Mouse (Mus musculus): ENCODE results near the gene Pm20d1. TPM values are rescaled to one million over a fixed set of nuclear protein-coding genes. Genes with fewer than 3 reads are reported as not detected.

The Pm20d1 gene
- polyA plus RNA-seq, 1 experiment from 2014 or later: 0.20 TPM

DNA sequence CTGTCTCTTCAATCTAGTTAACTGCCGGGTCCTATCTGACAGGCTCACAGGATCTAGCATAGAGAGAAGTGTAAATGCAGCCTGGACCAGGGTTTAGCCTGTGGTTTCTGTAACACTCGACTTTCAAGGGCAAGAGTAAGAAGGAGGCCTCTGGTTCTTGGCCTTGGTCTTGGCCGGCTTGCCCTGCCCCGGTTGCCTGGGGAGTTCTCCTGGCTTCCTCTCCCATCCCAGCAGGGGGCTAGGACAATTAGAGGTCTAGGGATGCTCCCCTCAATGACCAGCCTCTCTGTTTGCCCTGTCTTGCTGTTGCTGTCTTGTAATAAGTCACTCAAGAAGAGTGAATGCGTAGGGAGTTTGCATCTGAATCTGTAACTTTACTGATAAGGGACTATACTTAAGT is 32.1 kb downstream of the Pm20d1 start:
- H3K9ac ChIP-seq (replicated peaks; ENCODE audit: low read length): peak overlapping the region; percentile 13; the same call in 1 of the 2 replicates
- peaks cover 25% of the 10 kb centered on the region; the same call in 1 of the 2 replicates for H3K4me1 ChIP-seq (ENCODE audit: control insufficient read depth, insufficient read depth, low read length)
- H3K27me3 ChIP-seq (ENCODE audit: control insufficient read depth, insufficient read depth, low read length): no peaks in the 10 kb centered on the region
- DNase-seq (no peak), ATAC-seq (ENCODE audit: low FRiP score, low TSS enrichment) (no peak)
- H3K4me3 ChIP-seq (replicated peaks; ENCODE audit: low read depth, low read length): peak overlapping the region; percentile 87
- WGBS: 43% methylated on average over 5 of the region's 5 CpGs
- H3K4me2 ChIP-seq (ENCODE audit: low read length): peak overlapping the region; percentile 86
- H3K9me3 ChIP-seq (ENCODE audit: control insufficient read depth, low read length): no peaks in the 10 kb centered on the region
- H3K27ac ChIP-seq (replicated peaks; ENCODE audit: low read depth, low read length): no peak overlapping the region
- H3K36me3 ChIP-seq (ENCODE audit: control insufficient read depth, insufficient read depth, low read length): peaks cover 8% of the 10 kb centered on the region; the same call in 1 of the 2 replicates

DNA sequence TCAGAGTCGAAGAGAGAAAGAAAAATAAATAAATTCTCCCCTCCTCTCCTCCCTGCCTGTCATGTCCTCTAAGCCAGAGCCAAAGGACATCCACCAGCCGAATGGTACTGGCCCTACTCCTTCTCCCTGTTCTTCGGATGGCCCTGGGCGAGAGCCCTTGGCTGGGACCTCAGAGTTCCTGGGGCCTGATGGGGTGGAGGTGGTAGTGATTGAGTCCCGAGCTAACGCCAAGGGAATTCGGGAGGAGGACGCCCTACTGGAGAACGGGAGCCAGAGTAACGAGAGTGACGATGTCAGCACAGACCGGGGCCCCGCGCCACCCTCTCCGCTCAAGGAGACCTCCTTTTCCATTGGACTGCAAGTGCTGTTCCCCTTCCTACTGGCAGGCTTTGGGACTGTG is 33.4 kb downstream of the Pm20d1 start:
- H3K9me3 ChIP-seq (ENCODE audit: control insufficient read depth, low read length): no peaks in the 10 kb centered on the region
- WGBS: 90% methylated on average over 15 of the region's 15 CpGs
- no peak overlapping the region for H3K4me3 ChIP-seq (replicated peaks; ENCODE audit: low read depth, low read length)
- DNase-seq (no peak), ATAC-seq (ENCODE audit: low FRiP score, low TSS enrichment) (no peak)
- peaks cover 25% of the 10 kb centered on the region; the same call in 1 of the 2 replicates for H3K4me1 ChIP-seq (ENCODE audit: control insufficient read depth, insufficient read depth, low read length)
- no peak overlapping the region for H3K4me2 ChIP-seq (ENCODE audit: low read length)
- peaks cover 8% of the 10 kb centered on the region; the same call in 1 of the 2 replicates for H3K36me3 ChIP-seq (ENCODE audit: control insufficient read depth, insufficient read depth, low read length)
- no peak overlapping the region for H3K27ac ChIP-seq (replicated peaks; ENCODE audit: low read depth, low read length)
- H3K27me3 ChIP-seq (ENCODE audit: control insufficient read depth, insufficient read depth, low read length): no peaks in the 10 kb centered on the region
- H3K9ac ChIP-seq (replicated peaks; ENCODE audit: low read length): no peak overlapping the region

DNA sequence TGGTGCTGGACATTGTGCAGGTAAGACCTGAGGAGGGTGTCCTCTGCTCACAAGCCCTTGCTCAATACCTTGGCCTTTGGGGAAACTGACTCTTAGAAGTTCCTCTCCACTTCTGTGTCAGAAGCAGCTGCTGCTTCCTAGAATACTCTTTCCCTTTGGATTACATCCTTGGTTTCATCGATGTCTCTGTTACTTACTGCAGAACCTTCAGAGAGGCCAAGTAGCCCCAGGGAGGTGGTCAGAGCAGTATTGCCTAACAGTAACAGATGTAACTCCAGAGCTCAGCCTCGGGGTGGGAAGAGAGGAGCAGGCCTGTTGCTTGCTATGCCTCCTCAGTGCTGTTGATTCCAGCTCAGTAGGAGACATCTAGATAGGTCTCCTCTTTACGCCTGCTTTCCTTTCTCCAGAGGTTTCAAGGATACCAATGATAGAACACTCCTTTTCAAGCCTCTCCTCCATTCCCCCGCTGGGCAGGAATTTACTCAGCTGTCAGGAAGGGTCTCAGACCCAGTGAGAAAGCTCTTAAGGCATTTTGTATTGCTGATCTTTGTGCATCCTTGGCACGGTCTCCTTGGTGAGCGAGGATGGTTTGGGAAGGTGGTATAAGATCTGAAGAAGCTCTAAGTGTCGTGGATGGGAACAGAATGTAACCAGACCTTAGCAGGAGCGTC is 33.9 kb downstream of the Pm20d1 start:
- DNase-seq: no peak
- H3K4me1 ChIP-seq (ENCODE audit: control insufficient read depth, insufficient read depth, low read length): peaks cover 25% of the 10 kb centered on the region; the same call in 1 of the 2 replicates
- no peak overlapping the region for H3K4me2 ChIP-seq (ENCODE audit: low read length)
- H3K27ac ChIP-seq (replicated peaks; ENCODE audit: low read depth, low read length): no peak overlapping the region
- no peaks in the 10 kb centered on the region for H3K9me3 ChIP-seq (ENCODE audit: control insufficient read depth, low read length)
- H3K36me3 ChIP-seq (ENCODE audit: control insufficient read depth, insufficient read depth, low read length): peaks cover 8% of the 10 kb centered on the region; the same call in 1 of the 2 replicates
- no peak overlapping the region for H3K9ac ChIP-seq (replicated peaks; ENCODE audit: low read length)
- WGBS: 83% methylated on average over 8 of the region's 8 CpGs
- no peaks in the 10 kb centered on the region for H3K27me3 ChIP-seq (ENCODE audit: control insufficient read depth, insufficient read depth, low read length)
- no peak for ATAC-seq (ENCODE audit: low FRiP score, low TSS enrichment)
- no peak overlapping the region for H3K4me3 ChIP-seq (replicated peaks; ENCODE audit: low read depth, low read length)

DNA sequence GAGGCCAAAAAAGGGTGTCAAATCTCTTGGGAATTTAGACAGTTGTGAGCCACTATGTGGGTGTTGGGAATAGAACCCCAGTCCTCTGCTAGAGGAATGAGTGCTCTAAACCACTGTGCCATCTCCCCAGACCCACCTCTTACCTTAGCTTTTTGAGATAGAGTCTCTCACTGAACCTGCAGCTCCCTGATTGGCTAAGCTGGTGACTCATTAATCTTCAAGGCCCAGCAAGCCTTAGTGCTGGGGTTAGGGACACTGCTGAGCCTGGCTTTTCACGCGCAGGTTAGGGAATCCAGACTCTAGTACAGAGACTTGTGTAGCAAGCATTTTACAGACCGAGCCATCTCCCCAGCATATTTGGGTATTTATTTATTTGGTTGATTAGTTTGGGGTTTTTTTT is 39.9 kb downstream of the Pm20d1 start:
- ATAC-seq (ENCODE audit: low FRiP score, low TSS enrichment) (no peak), DNase-seq (no peak)
- Histone ChIP-seq H3K27me3 (ENCODE audit: control insufficient read depth, insufficient read depth, low read length) (no peaks in the 10 kb centered on the region), H3K4me2 (ENCODE audit: low read length) (no peak overlapping the region), H3K9ac (replicated peaks; ENCODE audit: low read length) (no peak overlapping the region), H3K4me3 (replicated peaks; ENCODE audit: low read depth, low read length) (no peak overlapping the region), H3K4me1 (ENCODE audit: control insufficient read depth, insufficient read depth, low read length) (0 out of 2 replicates have a peak, but pooled peaks cover 5% of the 10 kb centered on the region), H3K36me3 (ENCODE audit: control insufficient read depth, insufficient read depth, low read length) (peaks cover 23% of the 10 kb centered on the region), H3K9me3 (ENCODE audit: control insufficient read depth, low read length) (no peaks in the 10 kb centered on the region), H3K27ac (replicated peaks; ENCODE audit: low read depth, low read length) (no peak overlapping the region)
- WGBS: 89% methylated on average over 3 of the region's 3 CpGs

DNA sequence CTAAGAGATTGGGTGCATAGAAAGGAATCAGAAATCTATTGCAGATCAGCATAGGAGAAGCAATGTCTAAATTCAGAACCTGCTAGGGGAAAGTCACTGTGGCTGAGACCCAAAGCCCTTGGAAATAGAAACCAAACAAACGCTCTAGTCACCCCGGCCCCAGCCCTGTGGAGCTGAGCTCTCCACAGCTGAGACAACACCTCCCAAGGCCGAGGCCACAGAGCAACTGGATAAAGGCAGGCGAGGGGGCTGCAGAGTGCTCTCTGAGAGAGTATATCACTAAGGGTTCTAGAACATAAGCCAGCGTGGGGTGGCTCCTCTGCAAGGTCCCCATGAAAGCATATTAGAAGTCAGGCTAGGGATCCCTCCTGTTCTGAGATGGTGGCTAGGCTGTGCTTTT is 41.4 kb downstream of the Pm20d1 start:
- Histone ChIP-seq H3K4me1 (ENCODE audit: control insufficient read depth, insufficient read depth, low read length) (no peaks in the 10 kb centered on the region), H3K9ac (replicated peaks; ENCODE audit: low read length) (no peak overlapping the region), H3K36me3 (ENCODE audit: control insufficient read depth, insufficient read depth, low read length) (peaks cover 38% of the 10 kb centered on the region), H3K9me3 (ENCODE audit: control insufficient read depth, low read length) (no peaks in the 10 kb centered on the region), H3K4me2 (ENCODE audit: low read length) (no peak overlapping the region), H3K27me3 (ENCODE audit: control insufficient read depth, insufficient read depth, low read length) (no peaks in the 10 kb centered on the region), H3K4me3 (replicated peaks; ENCODE audit: low read depth, low read length) (no peak overlapping the region), H3K27ac (replicated peaks; ENCODE audit: low read depth, low read length) (no peak overlapping the region)
- no peak for DNase-seq
- ATAC-seq (ENCODE audit: low FRiP score, low TSS enrichment): no peak
- 82% methylated on average over 5 of the region's 5 CpGs for WGBS

DNA sequence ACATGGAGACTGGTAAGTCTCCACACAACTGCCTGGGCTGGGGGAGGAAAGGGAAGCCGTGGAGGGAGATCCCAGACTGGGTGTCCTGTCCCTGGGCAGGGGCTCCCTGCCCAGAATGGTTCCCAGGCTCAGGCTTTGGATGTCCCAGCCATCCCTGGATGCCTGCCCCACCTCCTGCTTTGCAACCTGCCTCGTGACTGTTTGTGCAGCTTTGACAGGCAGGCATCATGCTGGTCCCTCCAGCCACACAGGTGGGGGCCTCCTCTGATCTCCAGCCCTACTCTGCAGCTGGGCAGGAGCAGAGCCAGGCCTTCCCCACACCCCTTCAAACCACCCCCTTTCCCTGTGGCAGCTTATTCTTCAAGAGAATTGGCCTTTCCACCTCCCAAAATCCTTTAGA is 42.1 kb downstream of the Pm20d1 start:
- no peaks in the 10 kb centered on the region for H3K27me3 ChIP-seq (ENCODE audit: control insufficient read depth, insufficient read depth, low read length)
- no peak for ATAC-seq (ENCODE audit: low FRiP score, low TSS enrichment)
- H3K9me3 ChIP-seq (ENCODE audit: control insufficient read depth, low read length): no peaks in the 10 kb centered on the region
- no peak overlapping the region for H3K4me2 ChIP-seq (ENCODE audit: low read length)
- H3K4me1 ChIP-seq (ENCODE audit: control insufficient read depth, insufficient read depth, low read length): no peaks in the 10 kb centered on the region
- no peak overlapping the region for H3K4me3 ChIP-seq (replicated peaks; ENCODE audit: low read depth, low read length)
- H3K9ac ChIP-seq (replicated peaks; ENCODE audit: low read length): no peak overlapping the region
- no peak overlapping the region for H3K27ac ChIP-seq (replicated peaks; ENCODE audit: low read depth, low read length)
- DNase-seq: no peak
- WGBS: 58% methylated on average over 2 of the region's 2 CpGs
- peaks cover 45% of the 10 kb centered on the region for H3K36me3 ChIP-seq (ENCODE audit: control insufficient read depth, insufficient read depth, low read length)

DNA sequence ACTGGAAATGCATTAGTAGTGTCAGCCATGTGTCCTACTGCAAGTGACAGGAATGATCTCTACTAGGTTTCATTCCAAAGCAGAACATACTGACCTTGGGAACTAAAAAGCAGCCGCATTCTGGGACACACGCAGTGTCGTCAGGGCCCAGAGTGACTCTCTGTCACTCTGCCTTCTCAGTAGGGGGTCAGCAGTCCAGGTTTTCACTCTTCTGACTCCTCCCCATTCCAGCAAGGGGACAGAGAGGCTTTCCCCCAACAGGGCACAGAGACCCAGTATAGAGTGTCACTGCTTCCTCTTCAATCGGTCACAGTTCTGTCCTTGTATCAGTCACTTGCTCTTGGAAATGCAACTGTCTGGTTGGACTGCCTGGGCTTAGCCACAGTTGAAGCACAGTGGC is 45.0 kb downstream of the Pm20d1 start:
- H3K36me3 ChIP-seq (ENCODE audit: control insufficient read depth, insufficient read depth, low read length): peaks cover 70% of the 10 kb centered on the region
- H3K4me2 ChIP-seq (ENCODE audit: low read length): no peak overlapping the region
- WGBS: 75% methylated on average over 4 of the region's 4 CpGs
- H3K27me3 ChIP-seq (ENCODE audit: control insufficient read depth, insufficient read depth, low read length): no peaks in the 10 kb centered on the region
- H3K4me3 ChIP-seq (replicated peaks; ENCODE audit: low read depth, low read length): no peak overlapping the region
- no peak overlapping the region for H3K9ac ChIP-seq (replicated peaks; ENCODE audit: low read length)
- ATAC-seq (ENCODE audit: low FRiP score, low TSS enrichment) (no peak), DNase-seq (no peak)
- H3K27ac ChIP-seq (replicated peaks; ENCODE audit: low read depth, low read length): no peak overlapping the region
- H3K4me1 ChIP-seq (ENCODE audit: control insufficient read depth, insufficient read depth, low read length): no peaks in the 10 kb centered on the region
- no peaks in the 10 kb centered on the region for H3K9me3 ChIP-seq (ENCODE audit: control insufficient read depth, low read length)

DNA sequence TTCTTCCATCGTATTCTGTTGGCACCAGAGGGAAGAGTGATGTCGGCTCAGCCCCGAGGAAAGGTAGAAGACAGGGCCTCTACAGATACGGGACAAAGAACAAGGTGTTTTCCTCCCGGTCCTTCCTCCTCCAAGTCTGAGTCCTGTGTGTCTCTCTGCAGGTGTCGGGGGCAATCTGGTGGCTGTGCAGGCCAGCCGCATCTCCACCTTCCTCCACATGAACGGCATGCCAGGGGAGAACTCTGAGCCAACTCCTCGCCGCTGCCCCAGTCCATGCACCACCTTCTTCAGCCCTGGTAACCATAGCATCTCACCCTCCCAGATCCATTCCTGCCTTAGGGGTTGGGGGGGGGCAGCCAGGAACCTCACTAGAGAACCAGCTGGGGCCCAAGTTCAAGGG is 46.6 kb downstream of the Pm20d1 start:
- H3K27me3 ChIP-seq (ENCODE audit: control insufficient read depth, insufficient read depth, low read length): no peaks in the 10 kb centered on the region
- no peak for DNase-seq
- WGBS: 96% methylated on average over 10 of the region's 10 CpGs
- H3K4me2 ChIP-seq (ENCODE audit: low read length): no peak overlapping the region
- no peaks in the 10 kb centered on the region for H3K9me3 ChIP-seq (ENCODE audit: control insufficient read depth, low read length)
- no peaks in the 10 kb centered on the region for H3K4me1 ChIP-seq (ENCODE audit: control insufficient read depth, insufficient read depth, low read length)
- H3K4me3 ChIP-seq (replicated peaks; ENCODE audit: low read depth, low read length): no peak overlapping the region
- no peak overlapping the region for H3K27ac ChIP-seq (replicated peaks; ENCODE audit: low read depth, low read length)
- no peak for ATAC-seq (ENCODE audit: low FRiP score, low TSS enrichment)
- no peak overlapping the region for H3K9ac ChIP-seq (replicated peaks; ENCODE audit: low read length)
- peaks cover 74% of the 10 kb centered on the region for H3K36me3 ChIP-seq (ENCODE audit: control insufficient read depth, insufficient read depth, low read length)

DNA sequence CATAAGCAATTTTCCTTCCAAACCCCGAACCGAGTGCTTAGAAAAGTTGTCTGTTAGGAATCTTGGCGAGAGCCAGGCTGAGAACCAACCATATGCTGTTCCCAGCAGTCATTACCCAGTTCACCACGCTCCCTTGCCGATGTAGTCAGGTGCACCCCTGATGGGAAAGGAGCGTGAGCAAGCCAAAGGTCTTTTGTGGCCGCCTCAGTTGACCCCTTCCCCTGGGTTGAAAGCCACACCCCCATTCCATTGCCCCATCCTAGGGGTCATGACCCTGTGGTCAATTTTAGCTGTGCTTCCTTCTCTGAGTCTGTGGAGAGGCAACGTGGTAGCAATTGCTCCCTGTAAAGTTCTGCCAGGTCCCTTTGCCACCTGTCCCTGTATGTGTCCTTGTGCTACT is 47.7 kb downstream of the Pm20d1 start:
- DNase-seq: no peak
- Histone ChIP-seq H3K36me3 (ENCODE audit: control insufficient read depth, insufficient read depth, low read length) (peaks cover 67% of the 10 kb centered on the region), H3K4me3 (replicated peaks; ENCODE audit: low read depth, low read length) (no peak overlapping the region), H3K27me3 (ENCODE audit: control insufficient read depth, insufficient read depth, low read length) (no peaks in the 10 kb centered on the region), H3K9ac (replicated peaks; ENCODE audit: low read length) (no peak overlapping the region), H3K9me3 (ENCODE audit: control insufficient read depth, low read length) (no peaks in the 10 kb centered on the region), H3K4me1 (ENCODE audit: control insufficient read depth, insufficient read depth, low read length) (no peaks in the 10 kb centered on the region), H3K4me2 (ENCODE audit: low read length) (no peak overlapping the region), H3K27ac (replicated peaks; ENCODE audit: low read depth, low read length) (no peak overlapping the region)
- ATAC-seq (ENCODE audit: low FRiP score, low TSS enrichment): no peak
- 64% methylated on average over 8 of the region's 8 CpGs for WGBS
